Mouse (Mus musculus) heart, embryonic 11.5 days (tissue): ENCODE results near the gene Myh11. TPM values are rescaled to one million over a fixed set of nuclear protein-coding genes. Genes with fewer than 3 reads are reported as not detected.

Source experiments
- ATAC-seq: fragments of 200-750 bp; cut with Nextera tagmentation; replicated peaks from 2 replicates; pipeline ENCODE4 v1.8.0; 2017; ENCODE audit warnings: moderate library complexity; ENCODE audit not compliant: insufficient number of reproducible peaks, low FRiP score, low TSS enrichment
- H3K27ac ChIP-seq: fragments of 300-500 bp; sonication (generic); 2 replicates; pipeline ENCODE4 v1.5.1; 2014; ENCODE audit warnings: mild to moderate bottlenecking, low read depth, low read length
- H3K27me3 ChIP-seq: fragments of 300-500 bp; sonication (generic); 2 replicates; pipeline ENCODE4 v1.6.1; 2014; ENCODE audit warnings: mild to moderate bottlenecking, low read length, mixed read lengths; ENCODE audit not compliant: control insufficient read depth, insufficient read depth
- H3K36me3 ChIP-seq: fragments of 300-500 bp; sonication (generic); 2 replicates; pipeline ENCODE4 v1.6.1; 2014; ENCODE audit warnings: mild to moderate bottlenecking, low read length, moderate library complexity, mixed read lengths; ENCODE audit not compliant: control insufficient read depth, insufficient read depth
- H3K4me1 ChIP-seq: fragments of 300-500 bp; sonication (generic); 2 replicates; pipeline ENCODE4 v1.6.1; 2014; ENCODE audit warnings: low read length; ENCODE audit not compliant: control insufficient read depth, insufficient read depth
- H3K4me2 ChIP-seq: fragments of 300-500 bp; sonication (generic); 2 replicates; pipeline ENCODE4 v1.6.1; 2014; ENCODE audit warnings: mild to moderate bottlenecking, moderate library complexity
- H3K4me3 ChIP-seq: fragments of 300-500 bp; sonication (generic); 2 replicates; pipeline ENCODE4 v1.5.1; 2014; ENCODE audit warnings: low read depth, low read length
- H3K9ac ChIP-seq: fragments of 300-500 bp; sonication (generic); 2 replicates; pipeline ENCODE4 v1.6.1; 2014; ENCODE audit warnings: mild to moderate bottlenecking, low read depth, low read length, moderate library complexity
- H3K9me3 ChIP-seq: fragments of 300-500 bp; sonication (generic); replicated peaks from 2 replicates; pipeline ENCODE4 v1.6.1; 2016; ENCODE audit warnings: low read length; ENCODE audit not compliant: control insufficient read depth
- WGBS: fragments of 180-500 bp; shearing (Covaris S2); extraction: QIAGEN DNeasy Blood & Tissue Kit; methylation state at CpG from one replicate; pipeline ENCODE4 v1.1.7; 2014; ENCODE audit not compliant: insufficient replicate concordance; 5-methylcytosine and 5-hydroxymethylcytosine counted together
- polyA plus RNA-seq: library from polyadenylated mRNA; unstranded; fragments of >200 nt; fragmentation: Nextera tagmentation; extraction: Ambion mirVana; gene quantifications from 2 replicates; pipeline ENCODE4 v1.2.1, GENCODE M21; 2014

Myh11 gene
- polyA plus RNA-seq, 1 experiment from 2014 or later = 1.8 TPM

GRCm38 (mm10) chr16:14296544-14297124, 5.5 kb upstream of the Myh11 start:
- Histone ChIP-seq H3K27me3 (peaks cover 36% of the 10 kb centered on the region), H3K9me3 (no peaks in the 10 kb centered on the region), H3K36me3 (peaks cover 16% of the 10 kb centered on the region), H3K27ac (no peak overlapping the region), H3K4me1 (no peaks in the 10 kb centered on the region), H3K9ac (no peak overlapping the region), H3K4me2 (no peak overlapping the region), H3K4me3 (no peak overlapping the region)
- ATAC-seq = no peak
- WGBS = 73% methylated on average over 2 of the region's 2 CpGs

GRCm38 (mm10) chr16:14295291-14295690, 4.1 kb upstream of the Myh11 start:
- no peak overlapping the region for H3K4me3 ChIP-seq
- H3K36me3 ChIP-seq = peaks cover 11% of the 10 kb centered on the region
- H3K27ac ChIP-seq = no peak overlapping the region
- ATAC-seq = no peak
- H3K9me3 ChIP-seq = no peaks in the 10 kb centered on the region
- 74% methylated on average over 2 of the region's 2 CpGs for WGBS
- peaks cover 46% of the 10 kb centered on the region for H3K27me3 ChIP-seq
- no peak overlapping the region for H3K9ac ChIP-seq
- H3K4me1 ChIP-seq = no peaks in the 10 kb centered on the region; the same call in 1 of the 2 replicates
- H3K4me2 ChIP-seq = no peak overlapping the region

GRCm38 (mm10) chr16:14292205-14293199, 1.3 kb upstream of the Myh11 start:
- Histone ChIP-seq H3K9me3 (no peaks in the 10 kb centered on the region), H3K4me3 (peak overlapping the region; percentile 27), H3K4me2 (peak overlapping the region; percentile 61), H3K4me1 (no peaks in the 10 kb centered on the region; the same call in 1 of the 2 replicates), H3K36me3 (no peaks in the 10 kb centered on the region), H3K27ac (no peak overlapping the region), H3K27me3 (peaks cover 70% of the 10 kb centered on the region), H3K9ac (no peak overlapping the region)
- ATAC-seq = 0 out of 2 replicates have a peak, but pooled peaks have one; percentile 1
- WGBS = 17% methylated on average over 31 of the region's 31 CpGs

- H3K4me1 ChIP-seq = no peaks in the 10 kb centered on the region
- H3K27me3 ChIP-seq = peaks cover 92% of the 10 kb centered on the region
- no peaks in the 10 kb centered on the region for H3K9me3 ChIP-seq
- 56% methylated on average over 4 of the region's 4 CpGs for WGBS
- H3K4me2 ChIP-seq = no peak overlapping the region
- no peak overlapping the region for H3K4me3 ChIP-seq
- no peak overlapping the region for H3K9ac ChIP-seq
- no peak overlapping the region for H3K27ac ChIP-seq
- H3K36me3 ChIP-seq = no peaks in the 10 kb centered on the region
- no peak for ATAC-seq
Observed at GRCm38 (mm10) chr16:14272374-14272965, 18.7 kb downstream of the Myh11 start.

GRCm38 (mm10) chr16:14265203-14265920, 25.8 kb downstream of the Myh11 start:
- Histone ChIP-seq H3K36me3 (no peaks in the 10 kb centered on the region), H3K9me3 (no peaks in the 10 kb centered on the region), H3K4me3 (no peak overlapping the region), H3K27ac (no peak overlapping the region), H3K4me1 (no peaks in the 10 kb centered on the region), H3K27me3 (peaks cover 87% of the 10 kb centered on the region), H3K9ac (no peak overlapping the region), H3K4me2 (no peak overlapping the region)
- WGBS = 4% methylated on average over 4 of the region's 4 CpGs
- ATAC-seq = peak; percentile 62; the same call in 1 of the 2 replicates

GRCm38 (mm10) chr16:14264504-14264903, 26.7 kb downstream of the Myh11 start:
- Histone ChIP-seq H3K9me3 (no peaks in the 10 kb centered on the region), H3K36me3 (no peaks in the 10 kb centered on the region), H3K4me1 (no peaks in the 10 kb centered on the region), H3K27me3 (peaks cover 81% of the 10 kb centered on the region), H3K4me2 (no peak overlapping the region), H3K27ac (no peak overlapping the region), H3K9ac (no peak overlapping the region), H3K4me3 (no peak overlapping the region)
- no peak for ATAC-seq
- 75% methylated on average over 2 of the region's 2 CpGs for WGBS

GRCm38 (mm10) chr16:14263241-14263640, 27.9 kb downstream of the Myh11 start:
- H3K4me1 ChIP-seq = no peaks in the 10 kb centered on the region
- WGBS = 83% methylated on average over 6 of the region's 6 CpGs
- no peak overlapping the region for H3K27ac ChIP-seq
- H3K36me3 ChIP-seq = no peaks in the 10 kb centered on the region
- ATAC-seq = no peak
- H3K9me3 ChIP-seq = no peaks in the 10 kb centered on the region
- peaks cover 81% of the 10 kb centered on the region for H3K27me3 ChIP-seq
- H3K4me2 ChIP-seq = no peak overlapping the region
- no peak overlapping the region for H3K9ac ChIP-seq
- H3K4me3 ChIP-seq = no peak overlapping the region

- ATAC-seq = no peak
- no peak overlapping the region for H3K4me3 ChIP-seq
- H3K4me1 ChIP-seq = no peaks in the 10 kb centered on the region
- H3K36me3 ChIP-seq = no peaks in the 10 kb centered on the region
- H3K4me2 ChIP-seq = no peak overlapping the region
- WGBS = 65% methylated on average over 1 of the region's 1 CpGs
- no peaks in the 10 kb centered on the region for H3K9me3 ChIP-seq
- no peak overlapping the region for H3K9ac ChIP-seq
- H3K27me3 ChIP-seq = peaks cover 77% of the 10 kb centered on the region
- no peak overlapping the region for H3K27ac ChIP-seq
Observed at GRCm38 (mm10) chr16:14262410-14262809, 28.8 kb downstream of the Myh11 start.
